Mouse (Mus musculus) T-cell, adult 2 months (primary cell): ENCODE results near the gene Zfp526.
"Not testable (repeated sequence)": the region's sequence is repeated elsewhere in the genome, so short reads cannot be mapped to it uniquely, and the experiment has no call there.

Source experiments
- DNase-seq: peaks from one replicate; pipeline ENCODE4 v3.0.0; 2022; ENCODE audit warnings: low spot score

Zfp526 gene

GRCm38 (mm10) chr7:25240631-25241030, 19.4 kb downstream of the Zfp526 start:
- DNase-seq, result no peak

- no peak for DNase-seq
Observed at GRCm38 (mm10) chr7:25241062-25241461, 19.8 kb downstream of the Zfp526 start.

GRCm38 (mm10) chr7:25243361-25243760, 22.1 kb downstream of the Zfp526 start:
- DNase-seq, result no peak

GRCm38 (mm10) chr7:25244562-25245369, 23.5 kb downstream of the Zfp526 start:
- DNase-seq, result no peak

- DNase-seq, result no peak
Observed at GRCm38 (mm10) chr7:25246079-25246758, 25.0 kb downstream of the Zfp526 start.

GRCm38 (mm10) chr7:25246759-25247137, 25.5 kb downstream of the Zfp526 start:
- DNase-seq, result no peak

- DNase-seq, result no peak
Observed at GRCm38 (mm10) chr7:25247498-25247897, 26.3 kb downstream of the Zfp526 start.

- DNase-seq, result no peak
Observed at GRCm38 (mm10) chr7:25248018-25248647, 26.9 kb downstream of the Zfp526 start.

- no peak for DNase-seq
Observed at GRCm38 (mm10) chr7:25248846-25249313, 27.7 kb downstream of the Zfp526 start.

- DNase-seq, result peak; percentile 66
Observed at GRCm38 (mm10) chr7:25249314-25250140, 28.3 kb downstream of the Zfp526 start.

GRCm38 (mm10) chr7:25250141-25250972, 29.1 kb downstream of the Zfp526 start, which contains the start of gene Erf:
Erf (minus strand) TSS chr7:25250761.
- DNase-seq, result peak; percentile 92

GRCm38 (mm10) chr7:25251071-25251791, 30.0 kb downstream of the Zfp526 start:
- no peak for DNase-seq

GRCm38 (mm10) chr7:25251822-25252221, 30.6 kb downstream of the Zfp526 start:
- DNase-seq, result no peak

GRCm38 (mm10) chr7:25261896-25262295, 40.7 kb downstream of the Zfp526 start:
- DNase-seq, result no peak

- DNase-seq, result no peak
Observed at GRCm38 (mm10) chr7:25263968-25264870, 43.0 kb downstream of the Zfp526 start.

- not testable (repeated sequence) for DNase-seq
Observed at GRCm38 (mm10) chr7:25265743-25266142, 44.5 kb downstream of the Zfp526 start.

GRCm38 (mm10) chr7:25266180-25266962, 45.1 kb downstream of the Zfp526 start:
- DNase-seq, result no peak

- peak; percentile 99 for DNase-seq
Observed at GRCm38 (mm10) chr7:25267301-25267750, 46.1 kb downstream of the Zfp526 start, which contains the start of gene Cic. Cic (plus strand) TSS chr7:25267704.
